17 mouse cellular contexts compared by ENCODE assay signal in genomic region chr14:78319000-78319399, GRCm38 (mm10). TPM values are rescaled to one million over a fixed set of nuclear protein-coding genes. Genes with fewer than 3 reads are reported as not detected.
"Had no signal": no experiment of that assay in that cellular context is flagged by ENCODE, and none has a peak within 500 bp of the region (broad histone marks: within the 10 kb centered on the region; RNA-seq: fewer than 3 reads in every experiment).

No protein-coding gene starts in this region.

- H3K36me3 ChIP-seq: neural tube, embryonic 12.5 days; neural tube, embryonic 13.5 days; neural tube, embryonic 15.5 days; stomach, embryonic 15.5 days had no signal

- H3K4me2 ChIP-seq: neural tube, embryonic 12.5 days; neural tube, embryonic 13.5 days; neural tube, embryonic 15.5 days; stomach, embryonic 15.5 days had no signal

- H3K9ac ChIP-seq: neural tube, embryonic 12.5 days; neural tube, embryonic 13.5 days; neural tube, embryonic 15.5 days; stomach, embryonic 15.5 days had no signal

- H3K27ac ChIP-seq: neural tube, embryonic 12.5 days; neural tube, embryonic 13.5 days; neural tube, embryonic 15.5 days; stomach, embryonic 15.5 days; stomach, postnatal 0 days had no signal

- H3K27me3 ChIP-seq: neural tube, embryonic 12.5 days; neural tube, embryonic 13.5 days; neural tube, embryonic 15.5 days; stomach, embryonic 15.5 days had no signal

- H3K4me3 ChIP-seq: neural tube, embryonic 12.5 days; neural tube, embryonic 13.5 days; neural tube, embryonic 15.5 days; stomach, embryonic 15.5 days had no signal

- H3K9me3 ChIP-seq: neural tube, embryonic 12.5 days; neural tube, embryonic 13.5 days; neural tube, embryonic 15.5 days; stomach, embryonic 15.5 days had no signal

- DNase-seq: retina, postnatal 1 day; right cerebral cortex, adult 18-20 months; right cerebral cortex, postnatal 14 days; right cerebral cortex, postnatal 25 days; right cerebral cortex, postnatal 4 days; spleen, adult 18-20 months; thymus, adult 18-20 months; thymus, adult 2 months; thymus, postnatal 25 days; thymus, postnatal 36 days; thymus, postnatal 4 days had no signal

- H3K4me1 ChIP-seq: neural tube, embryonic 12.5 days; neural tube, embryonic 13.5 days; neural tube, embryonic 15.5 days; stomach, embryonic 15.5 days had no signal

RNA-seq across cellular contexts. Expression of gene Tnfsf11, which starts 11.2 kb away (rescaled TPM):
- polyA plus RNA-seq: neural tube, embryonic 12.5 days; neural tube, embryonic 13.5 days; stomach, postnatal 0 days; testis, adult 2 months had no signal
